Mouse (Mus musculus) forebrain, postnatal 0 days (tissue): ENCODE results near the gene Rnf2. TPM values are rescaled to one million over a fixed set of nuclear protein-coding genes. Genes with fewer than 3 reads are reported as not detected.

Experiments used
- ATAC-seq: fragments of 200-750 bp; cut with Nextera tagmentation; 2 replicates; pipeline ENCODE4 v1.8.0; 2017; ENCODE audit warnings: mild to moderate bottlenecking, moderate library complexity
- DNase-seq: peaks from one replicate; pipeline ENCODE4 v3.0.0-alpha.2; 2015
- H3K27ac ChIP-seq: fragments of 300-500 bp; sonication (generic); 2 replicates; pipeline ENCODE4 v1.5.1; 2014; ENCODE audit warnings: low read depth, mild to moderate bottlenecking, antibody characterized with exemption, low read length, moderate library complexity, mixed read lengths
- H3K27me3 ChIP-seq: fragments of 300-500 bp; sonication (generic); 2 replicates; pipeline ENCODE4 v1.6.1; 2014; ENCODE audit warnings: mild to moderate bottlenecking, low read length, mixed read lengths; ENCODE audit not compliant: insufficient read depth
- H3K36me3 ChIP-seq: fragments of 300-500 bp; sonication (generic); 2 replicates; pipeline ENCODE4 v1.6.1; 2014; ENCODE audit warnings: mild to moderate bottlenecking, moderate library complexity; ENCODE audit not compliant: insufficient read depth
- H3K4me1 ChIP-seq: fragments of 300-500 bp; sonication (generic); 2 replicates; pipeline ENCODE4 v1.6.1; 2014; ENCODE audit warnings: antibody characterized with exemption; ENCODE audit not compliant: insufficient read depth
- H3K4me2 ChIP-seq: fragments of 300-500 bp; sonication (generic); 2 replicates; pipeline ENCODE4 v1.6.1; 2014; ENCODE audit warnings: low read depth, mild to moderate bottlenecking, moderate library complexity
- H3K4me3 ChIP-seq: fragments of 300-500 bp; sonication (generic); 2 replicates; pipeline ENCODE4 v1.5.1; 2014; ENCODE audit warnings: low read depth, low read length, mixed read lengths
- H3K9ac ChIP-seq: fragments of 300-500 bp; sonication (generic); 2 replicates; pipeline ENCODE4 v1.6.1; 2014; ENCODE audit warnings: mild to moderate bottlenecking
- H3K9me3 ChIP-seq: fragments of 300-500 bp; sonication (generic); 2 replicates; pipeline ENCODE4 v1.6.1; 2016; ENCODE audit warnings: low read length
- CTCF ChIP-seq: sonication (generic); IDR thresholded peaks from 2 replicates; pipeline ENCODE4 v1.5.1; 2016; ENCODE audit warnings: antibody characterized with exemption, control low read depth, low read depth
- WGBS: fragments of 180-500 bp; shearing (Covaris S2); extraction: QIAGEN DNeasy Blood & Tissue Kit; methylation state at CpG from one replicate; pipeline ENCODE4 v1.1.7; 2014; 5-methylcytosine and 5-hydroxymethylcytosine counted together
- microRNA-seq, 2 experiments: library from miRNA; unstranded; fragments of <30 nt; microRNA quantifications; one replicate each; pipeline ENCODE4; 2016
- polyA plus RNA-seq: library from polyadenylated mRNA; unstranded; fragments of >200 nt; fragmentation: Nextera tagmentation; extraction: Ambion mirVana; gene quantifications from 2 replicates; pipeline ENCODE4 v1.2.1, GENCODE M21; 2015
- total RNA-seq: library from RNA; depleted of rRNA; stranded (reverse); fragments of >200 nt; gene quantifications from 2 replicates; pipeline ENCODE4 v1.2.3, GENCODE M21; 2014; rRNA removed

Rnf2 gene
- total and polyA plus RNA-seq, 2 experiments from 2014 or later: 76.6 to 84.2 TPM

DNA sequence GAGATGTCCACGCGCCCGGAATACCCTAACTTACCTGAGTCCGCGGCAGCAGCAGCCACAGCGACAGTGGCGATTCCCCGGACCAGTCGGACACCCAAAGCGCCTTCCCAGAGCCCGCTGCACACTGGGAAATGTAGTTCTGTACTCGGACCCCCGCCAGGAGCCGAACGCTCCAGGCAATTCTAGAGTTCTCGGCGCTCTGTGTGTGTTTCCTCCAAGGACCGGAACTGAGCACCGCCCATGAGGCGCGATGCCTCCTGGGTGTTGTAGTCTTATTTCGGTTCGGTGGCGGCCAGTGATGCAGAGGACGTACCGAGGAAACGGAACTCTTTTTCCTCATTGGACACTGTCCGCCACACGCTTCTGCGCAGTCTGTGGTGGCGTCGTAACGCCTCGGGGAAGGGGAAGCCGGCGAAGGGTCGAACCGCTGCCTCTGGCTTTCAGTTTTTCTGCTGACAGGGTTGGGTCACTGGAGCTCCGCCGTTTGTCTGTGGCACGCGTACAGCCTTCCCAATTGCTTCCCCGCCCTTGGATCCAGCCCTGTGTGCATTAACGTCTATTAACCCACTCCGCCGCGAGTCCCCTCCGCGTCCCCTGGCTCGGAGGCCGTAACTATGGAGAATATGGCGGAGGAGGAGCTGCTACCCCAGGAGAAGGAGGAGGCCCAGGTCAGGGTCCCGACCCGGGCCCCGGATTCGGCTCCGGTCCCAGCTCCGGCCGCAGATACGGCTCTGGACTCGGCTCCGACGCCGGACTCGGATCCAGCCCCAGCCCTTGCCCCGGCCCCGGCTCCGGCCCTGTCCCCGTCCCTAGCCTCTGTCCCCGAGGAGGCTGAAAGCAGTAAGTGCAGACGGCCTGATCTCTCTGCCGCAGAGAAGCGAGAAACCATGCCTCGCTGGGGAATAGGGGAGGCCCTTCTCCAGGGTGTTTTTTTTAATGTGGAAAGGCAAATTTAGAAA, 72.2 kb downstream of the Rnf2 start, which contains the start of the genes Swt1 and Trmt1l:
Swt1 (minus strand) TSS at position 193 of the 959 bp plus-strand sequence.
Trmt1l (plus strand) TSS at position 280 of the 959 bp plus-strand sequence.
- Histone ChIP-seq H3K27ac (peak within 1 kb of the TSS; percentile 96), H3K4me1 (peaks cover 10% of the 10 kb centered on the region), H3K4me2 (peak within 1 kb of the TSS; percentile 68), H3K9ac (peak within 1 kb of the TSS; percentile 89), H3K27me3 (no peaks in the 10 kb centered on the region), H3K4me3 (peak within 1 kb of the TSS; percentile 82), H3K9me3 (no peaks in the 10 kb centered on the region), H3K36me3 (no peaks in the 10 kb centered on the region)
- DNase-seq (peak; percentile 99), ATAC-seq (peak; percentile 100)
- no peak for TF ChIP-seq CTCF
- under 1% methylated on average over 74 of the region's 74 CpGs for WGBS

DNA sequence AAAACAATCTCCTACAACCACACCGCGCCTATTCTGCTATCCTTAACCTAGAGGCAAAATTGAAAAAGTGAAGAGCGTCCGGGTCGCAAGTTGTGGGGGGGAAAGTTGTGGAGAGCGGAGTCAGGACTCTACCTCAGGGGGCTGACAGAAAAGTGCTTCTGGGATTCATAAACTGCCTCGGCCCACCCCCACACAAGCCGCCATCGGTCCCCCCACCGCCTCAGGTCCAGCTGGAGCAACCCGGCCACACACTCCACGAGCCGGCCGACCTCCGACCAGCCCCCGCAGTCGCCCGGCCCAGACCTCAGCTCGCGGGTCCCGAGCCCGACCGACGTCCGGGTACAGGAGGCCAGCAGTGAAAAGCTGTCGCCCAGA, 72.9 kb downstream of the Rnf2 start:
- WGBS: under 1% methylated on average over 26 of the region's 26 CpGs
- no peak for DNase-seq

DNA sequence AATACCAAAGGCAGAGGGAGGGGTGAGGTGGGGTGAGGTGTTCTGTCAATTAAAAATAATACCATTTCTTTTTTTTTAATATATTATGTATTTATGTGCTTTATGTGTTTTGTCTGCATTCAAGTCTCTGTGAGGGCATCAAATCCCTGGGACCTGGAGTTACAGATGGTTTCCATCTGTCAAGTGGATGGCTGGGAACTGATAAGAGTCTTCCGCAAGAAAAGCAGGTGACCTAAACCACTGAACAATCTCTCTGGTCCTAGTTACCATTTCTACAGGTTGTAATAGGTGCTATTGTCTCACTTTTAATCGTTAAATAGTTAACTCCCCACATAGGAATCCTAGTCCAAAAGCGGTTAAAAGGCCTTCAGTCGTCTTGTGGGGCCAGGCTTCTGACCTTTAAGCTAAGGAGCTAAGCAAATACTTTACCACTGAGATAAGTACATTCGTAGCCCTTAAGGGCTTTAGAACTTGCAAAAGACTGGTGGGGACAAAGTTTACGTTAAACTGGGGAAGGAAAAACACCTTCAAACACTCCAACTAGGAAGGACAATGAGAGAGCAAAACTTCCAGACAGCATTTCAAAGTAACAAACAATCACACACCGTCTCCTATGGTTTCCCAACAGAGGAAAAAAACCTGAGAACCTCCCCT, 73.7 kb downstream of the Rnf2 start:
- no peak overlapping the region; the same call in 1 of the 2 replicates for H3K9ac ChIP-seq
- no peaks in the 10 kb centered on the region for H3K27me3 ChIP-seq
- no peak for TF ChIP-seq CTCF
- WGBS: 32% methylated on average over 7 of the region's 7 CpGs
- peaks cover 10% of the 10 kb centered on the region for H3K4me1 ChIP-seq
- peaks cover 5% of the 10 kb centered on the region; the same call in 1 of the 2 replicates for H3K36me3 ChIP-seq
- DNase-seq (no peak), ATAC-seq (no peak)
- H3K4me3 ChIP-seq: peak overlapping the region; percentile 82
- no peak overlapping the region for H3K27ac ChIP-seq
- no peaks in the 10 kb centered on the region for H3K9me3 ChIP-seq
- H3K4me2 ChIP-seq: peak overlapping the region; percentile 68

More for the DNA sequence above, 72.9 kb downstream of the Rnf2 start:
- no peaks in the 10 kb centered on the region for H3K9me3 ChIP-seq
- H3K4me2 ChIP-seq: peak overlapping the region; percentile 68
- peak overlapping the region; percentile 89 for H3K9ac ChIP-seq
- peak overlapping the region; percentile 42 for H3K27ac ChIP-seq
- H3K27me3 ChIP-seq: no peaks in the 10 kb centered on the region
- ATAC-seq: peak; percentile 10
- H3K4me1 ChIP-seq: peaks cover 10% of the 10 kb centered on the region
- TF ChIP-seq CTCF: no peak
- H3K4me3 ChIP-seq: peak overlapping the region; percentile 82
- H3K36me3 ChIP-seq: no peaks in the 10 kb centered on the region

DNA sequence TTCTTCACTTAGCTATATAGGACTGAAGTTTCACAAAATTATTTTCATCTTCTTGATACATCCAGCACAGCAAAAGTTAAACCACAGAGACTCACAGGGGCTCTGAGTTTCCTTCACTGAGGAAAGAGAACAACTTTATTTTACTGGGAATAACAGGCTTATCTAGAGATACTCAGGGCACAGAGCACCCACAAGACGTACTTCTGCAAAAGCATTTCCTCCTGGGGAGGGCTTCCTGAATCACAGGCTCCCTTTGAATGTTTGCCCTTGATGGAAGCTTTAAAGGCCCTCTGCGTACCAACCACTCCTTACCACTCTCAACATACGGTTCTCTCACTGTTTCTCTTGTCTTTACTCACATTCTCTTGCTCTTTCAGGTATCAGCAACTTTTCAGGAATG, 78.6 kb downstream of the Rnf2 start:
- no peak overlapping the region for H3K4me3 ChIP-seq
- H3K27ac ChIP-seq: no peak overlapping the region
- H3K9ac ChIP-seq: no peak overlapping the region
- ATAC-seq: no peak
- no peak overlapping the region for H3K4me2 ChIP-seq
- WGBS: 87% methylated on average over 3 of the region's 3 CpGs
- H3K9me3 ChIP-seq: no peaks in the 10 kb centered on the region
- no peak for DNase-seq
- peaks cover 10% of the 10 kb centered on the region for H3K36me3 ChIP-seq
- no peaks in the 10 kb centered on the region; the same call in 1 of the 2 replicates for H3K4me1 ChIP-seq
- no peak for TF ChIP-seq CTCF
- H3K27me3 ChIP-seq: no peaks in the 10 kb centered on the region

DNA sequence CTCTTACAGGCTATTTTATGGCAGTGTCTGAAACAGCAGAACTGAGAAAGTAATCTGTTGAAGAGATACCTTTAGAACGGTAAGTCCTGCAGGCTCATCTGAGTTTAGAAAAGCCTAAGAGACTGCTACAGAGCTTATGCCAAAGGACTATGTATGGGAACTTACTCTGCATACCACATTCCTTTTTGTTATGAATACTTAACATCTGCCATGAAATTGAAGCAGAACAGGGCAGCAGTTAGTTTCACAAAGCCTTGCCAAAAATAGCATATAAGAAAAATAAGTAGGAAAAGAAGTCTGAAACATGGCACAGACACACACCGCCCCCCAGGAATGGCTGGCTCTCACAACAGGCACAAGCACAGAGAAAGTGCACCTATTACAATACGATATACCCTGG, 90.9 kb downstream of the Rnf2 start:
- Histone ChIP-seq H3K4me3 (no peak overlapping the region), H3K9ac (no peak overlapping the region), H3K9me3 (no peaks in the 10 kb centered on the region), H3K4me2 (no peak overlapping the region), H3K27ac (no peak overlapping the region), H3K4me1 (no peaks in the 10 kb centered on the region), H3K27me3 (no peaks in the 10 kb centered on the region), H3K36me3 (peaks cover 11% of the 10 kb centered on the region)
- TF ChIP-seq CTCF: no peak
- 85% methylated on average over 3 of the region's 3 CpGs for WGBS
- DNase-seq (no peak), ATAC-seq (no peak)

Small RNA genes lying within 50 kb of the gene (microRNA-seq; reads per million reads assigned to microRNA genes)
- 0.73 to 0.77 reads per million in 2 experiments for gene Mir7682

Other genes with a start within 250 kb of the Rnf2 start
- gene Ivns1abp, start 156.5 kb downstream of the Rnf2 start, total RNA-seq: 246 and 251 TPM in 2 replicates
- 217 and 240 TPM in 2 replicates for gene Ivns1abp, start 156.5 kb downstream of the Rnf2 start, polyA plus RNA-seq
- gene Swt1, start 72.5 kb downstream of the Rnf2 start, total RNA-seq: 14.4 and 22.2 TPM in 2 replicates
- 12.6 and 12.9 TPM in 2 replicates for gene Swt1, start 72.5 kb downstream of the Rnf2 start, polyA plus RNA-seq
- gene Trmt1l, start 72.4 kb downstream of the Rnf2 start, total RNA-seq: 21.3 and 23.2 TPM in 2 replicates
- 11.7 and 16.4 TPM in 2 replicates for gene Trmt1l, start 72.4 kb downstream of the Rnf2 start, polyA plus RNA-seq
- gene Fam129a, start 70.2 kb upstream of the Rnf2 start, total RNA-seq: 0.92 and 2.9 TPM in 2 replicates
- 0.75 and 0.93 TPM in 2 replicates for gene Fam129a, start 70.2 kb upstream of the Rnf2 start, polyA plus RNA-seq